Mouse (Mus musculus) thymus, adult 2 months (tissue): ENCODE results near the gene Rack1.

Experiments
- CTCF ChIP-seq: fragments of 200-500 bp; IDR thresholded peaks from 2 replicates; pipeline ENCODE4 v1.5.1; 2012; ENCODE audit warnings: mild to moderate bottlenecking, control low read depth, low read length, moderate library complexity, borderline replicate concordance; ENCODE audit not compliant: control insufficient read depth, poor library complexity, insufficient read depth; ENCODE audit errors: extremely low read depth
- POLR2A ChIP-seq: fragments of 200-500 bp; IDR thresholded peaks from 2 replicates; pipeline ENCODE4 v1.6.1; 2012; ENCODE audit warnings: mild to moderate bottlenecking, low read length, control low read depth, moderate library complexity; ENCODE audit not compliant: control insufficient read depth, poor library complexity, insufficient read depth; ENCODE audit errors: extremely low read depth

DNA sequence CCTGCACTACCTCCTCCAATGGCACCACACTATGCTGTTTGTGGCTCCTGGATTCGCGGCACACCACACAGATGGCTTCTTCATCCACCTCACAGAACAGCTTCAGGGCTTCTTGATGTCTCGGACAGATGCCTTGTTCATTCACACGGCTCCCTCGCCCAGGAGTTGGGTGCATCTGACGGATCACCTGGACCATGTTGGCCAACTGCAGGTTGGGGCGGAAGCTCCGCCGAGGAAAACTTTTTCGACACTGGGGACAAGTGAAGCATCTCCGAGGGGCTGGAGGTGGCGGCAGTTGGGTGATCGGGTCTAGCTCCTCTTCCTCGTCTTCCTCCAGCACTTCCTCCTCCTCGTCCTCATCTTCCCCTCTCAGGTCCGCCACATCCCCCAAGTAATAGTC lies 15.7 kb downstream of the Rack1 start:
- no peak for TF ChIP-seq POLR2A
- no peak for TF ChIP-seq CTCF
